Mouse (Mus musculus): ENCODE data around the gene Tmcc1.

DNA sequence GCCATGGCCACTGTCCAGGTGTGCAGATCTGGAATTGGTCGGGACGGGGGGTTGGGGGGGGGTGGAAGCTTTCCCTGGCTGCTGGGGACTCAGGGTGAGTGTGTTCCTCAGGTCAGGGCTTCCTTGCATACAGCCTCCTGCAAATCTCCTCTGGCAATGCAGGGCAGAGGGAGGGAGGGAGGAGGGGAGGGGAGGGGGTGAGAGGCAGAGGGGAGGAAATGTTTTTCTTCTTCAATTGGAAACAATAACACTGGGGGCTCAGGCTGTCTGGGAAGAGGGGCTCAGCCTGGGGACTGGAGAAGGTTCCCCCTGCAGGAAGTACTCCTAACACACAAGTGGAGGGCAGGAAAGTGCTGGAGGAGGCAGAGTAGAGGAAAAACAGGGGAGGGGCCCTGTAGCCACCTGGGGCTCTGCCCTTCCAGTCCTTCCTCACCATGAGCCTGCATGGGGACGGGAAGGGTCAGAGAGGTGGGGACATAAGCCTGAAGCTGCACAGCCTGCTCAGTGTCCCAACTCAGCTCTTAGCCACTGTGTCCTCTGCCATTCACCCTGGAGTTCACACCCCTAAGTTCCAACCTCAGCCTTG lies 195.5 kb downstream of the Tmcc1 start:
- TF ChIP-seq CTCF (IDR thresholded peaks at IDR 0.05; ENCODE audit: low read depth, low read length) (no peak), POLR2A (IDR thresholded peaks at IDR 0.05; ENCODE audit: extremely low read depth, insufficient read depth, low read length) (no peak)
